Mouse (Mus musculus): ENCODE data around the gene Myh8. TPM values are rescaled to one million over a fixed set of nuclear protein-coding genes. Genes with fewer than 3 reads are reported as not detected.

Myh8 gene
- polyA plus RNA-seq, 1 experiment from 2014 or later: 7.6 TPM

DNA sequence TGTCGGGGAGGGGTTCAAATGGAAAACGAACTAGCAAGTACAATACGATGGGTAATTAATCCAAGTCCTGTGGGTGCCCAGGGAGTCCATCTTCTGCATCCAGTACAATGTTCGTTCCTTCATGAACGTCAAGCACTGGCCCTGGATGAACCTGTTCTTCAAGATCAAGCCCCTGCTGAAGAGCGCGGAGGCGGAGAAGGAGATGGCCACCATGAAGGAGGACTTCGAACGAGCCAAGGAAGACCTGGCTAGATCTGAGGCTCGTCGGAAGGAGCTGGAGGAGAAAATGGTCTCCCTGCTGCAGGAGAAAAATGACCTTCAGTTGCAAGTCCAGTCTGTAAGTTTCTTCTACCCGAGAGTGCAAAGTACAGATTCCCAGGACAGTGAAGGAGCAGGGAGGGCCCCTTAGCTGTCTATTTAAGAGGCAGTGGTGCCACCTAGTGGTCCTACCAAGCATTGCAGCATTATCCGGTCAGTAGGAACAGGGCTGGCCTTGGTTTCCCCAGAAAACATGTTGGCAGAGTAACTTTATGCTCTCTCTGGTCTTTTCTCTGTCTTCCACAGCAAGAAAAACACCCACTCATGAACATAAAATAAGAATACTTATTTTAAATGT is 73.3 kb downstream of the Myh8 start:
- ATAC-seq (replicated peaks; ENCODE audit: extremely low read depth, insufficient read depth, low FRiP score): no peak
- H3K27ac ChIP-seq (ENCODE audit: low read length): no peak overlapping the region
- WGBS: 50% methylated on average over 14 of the region's 14 CpGs
- H3K4me2 ChIP-seq (ENCODE audit: low read depth, low read length): no peak overlapping the region
- H3K4me1 ChIP-seq (ENCODE audit: control insufficient read depth, insufficient read depth, low read length): no peaks in the 10 kb centered on the region
- H3K4me3 ChIP-seq (ENCODE audit: low read length): no peak overlapping the region
- H3K9me3 ChIP-seq (replicated peaks; ENCODE audit: control insufficient read depth, low read length): no peaks in the 10 kb centered on the region
- peaks cover 3% of the 10 kb centered on the region; the same call in 1 of the 2 replicates for H3K27me3 ChIP-seq (ENCODE audit: control insufficient read depth, insufficient read depth, low read length)
- H3K9ac ChIP-seq (ENCODE audit: low read length): no peak overlapping the region
- H3K36me3 ChIP-seq (ENCODE audit: control insufficient read depth, insufficient read depth): no peaks in the 10 kb centered on the region

DNA sequence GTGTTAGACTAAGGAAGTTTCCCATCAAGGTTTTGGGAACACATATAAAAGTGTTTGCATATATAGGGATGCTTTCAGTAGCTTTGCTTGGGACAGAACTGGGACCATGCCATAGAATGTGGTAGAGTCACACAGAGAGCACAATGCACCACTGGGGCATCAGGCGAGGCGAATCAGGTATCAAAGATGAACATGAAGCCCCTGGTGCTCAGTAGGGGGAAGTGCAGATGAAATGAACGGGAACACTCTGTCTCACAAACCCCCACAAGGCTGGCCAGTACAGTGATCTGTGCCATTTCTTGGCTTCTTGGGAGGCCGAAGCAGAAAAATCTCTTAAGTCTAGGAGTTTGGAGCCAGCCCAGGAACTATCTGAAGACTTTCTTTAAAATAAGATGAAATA is 76.1 kb downstream of the Myh8 start:
- Histone ChIP-seq H3K4me1 (ENCODE audit: control insufficient read depth, insufficient read depth, low read length) (no peaks in the 10 kb centered on the region), H3K9me3 (replicated peaks; ENCODE audit: control insufficient read depth, low read length) (no peaks in the 10 kb centered on the region), H3K9ac (ENCODE audit: low read length) (no peak overlapping the region), H3K27me3 (ENCODE audit: control insufficient read depth, insufficient read depth, low read length) (peaks cover 3% of the 10 kb centered on the region; the same call in 1 of the 2 replicates), H3K4me2 (ENCODE audit: low read depth, low read length) (no peak overlapping the region), H3K4me3 (ENCODE audit: low read length) (no peak overlapping the region), H3K27ac (ENCODE audit: low read length) (no peak overlapping the region), H3K36me3 (ENCODE audit: control insufficient read depth, insufficient read depth) (no peaks in the 10 kb centered on the region)
- WGBS: 58% methylated on average over 4 of the region's 4 CpGs
- ATAC-seq (replicated peaks; ENCODE audit: extremely low read depth, insufficient read depth, low FRiP score): no peak

DNA sequence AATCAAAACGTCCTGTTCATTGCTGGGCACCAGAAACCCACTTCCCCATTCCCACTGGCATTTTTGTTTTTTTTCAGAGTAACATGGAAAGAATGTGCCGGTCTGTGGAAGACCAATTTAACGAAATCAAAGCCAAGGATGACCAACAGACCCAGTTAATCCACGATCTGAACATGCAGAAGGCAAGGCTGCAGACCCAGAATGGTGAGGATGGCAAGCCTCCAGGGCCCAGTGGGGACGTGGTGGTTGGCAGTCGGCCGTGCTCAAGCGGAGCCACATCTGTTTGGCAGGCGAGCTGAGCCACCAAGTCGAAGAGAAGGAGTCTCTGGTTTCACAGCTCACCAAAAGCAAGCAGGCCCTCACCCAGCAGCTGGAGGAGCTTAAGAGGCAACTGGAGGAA is 81.1 kb downstream of the Myh8 start:
- Histone ChIP-seq H3K4me1 (ENCODE audit: control insufficient read depth, insufficient read depth, low read length) (no peaks in the 10 kb centered on the region), H3K27ac (ENCODE audit: low read length) (no peak overlapping the region), H3K27me3 (ENCODE audit: control insufficient read depth, insufficient read depth, low read length) (no peaks in the 10 kb centered on the region), H3K9me3 (replicated peaks; ENCODE audit: control insufficient read depth, low read length) (no peaks in the 10 kb centered on the region), H3K9ac (ENCODE audit: low read length) (no peak overlapping the region), H3K36me3 (ENCODE audit: control insufficient read depth, insufficient read depth) (no peaks in the 10 kb centered on the region), H3K4me2 (ENCODE audit: low read depth, low read length) (no peak overlapping the region), H3K4me3 (ENCODE audit: low read length) (no peak overlapping the region)
- no peak for ATAC-seq (replicated peaks; ENCODE audit: extremely low read depth, insufficient read depth, low FRiP score)
- WGBS: 64% methylated on average over 10 of the region's 10 CpGs

Other genes starting within 250 kb of the Myh8 start
- 19.9 and 22.8 TPM in 2 replicates for gene Adprm, start 224.5 kb upstream of the Myh8 start, polyA plus RNA-seq (2015; fragmentation: Nextera tagmentation; extraction: Ambion mirVana)
- gene Sco1, start 224.5 kb upstream of the Myh8 start, polyA plus RNA-seq (2015; fragmentation: Nextera tagmentation; extraction: Ambion mirVana): 18.6 and 18.8 TPM in 2 replicates
- gene Myh3, start 198.8 kb upstream of the Myh8 start, polyA plus RNA-seq (2015; fragmentation: Nextera tagmentation; extraction: Ambion mirVana): 1.5 and 4.5 TPM in 2 replicates
- 0.03 and 0.05 TPM in 2 replicates for gene Myh2, start 106.1 kb upstream of the Myh8 start, polyA plus RNA-seq (2015; fragmentation: Nextera tagmentation; extraction: Ambion mirVana)
- 0.16 and 0.29 TPM in 2 replicates for gene Myh1, start 77.1 kb upstream of the Myh8 start, polyA plus RNA-seq (2015; fragmentation: Nextera tagmentation; extraction: Ambion mirVana)
- gene Myh4, start 39.1 kb upstream of the Myh8 start, polyA plus RNA-seq (2015; fragmentation: Nextera tagmentation; extraction: Ambion mirVana): not detected in 2 replicates
- 0.22 and 0.60 TPM in 2 replicates for gene Myh13, start 44.5 kb downstream of the Myh8 start, polyA plus RNA-seq (2015; fragmentation: Nextera tagmentation; extraction: Ambion mirVana)
- 8.5 and 8.6 TPM in 2 replicates for gene Gas7, start 178.3 kb downstream of the Myh8 start, polyA plus RNA-seq (2015; fragmentation: Nextera tagmentation; extraction: Ambion mirVana)